Mouse (Mus musculus) heart, embryonic 11.5 days (tissue): ENCODE measurements around the gene Bcat2. TPM values are rescaled to one million over a fixed set of nuclear protein-coding genes. Genes with fewer than 3 reads are reported as not detected.
"Not testable (repeated sequence)": the region's sequence is repeated elsewhere in the genome, so short reads cannot be mapped to it uniquely, and the experiment has no call there.

Experiments
- ATAC-seq: fragments of 200-750 bp; cut with Nextera tagmentation; replicated peaks from 2 replicates; pipeline ENCODE4 v1.8.0; 2017; ENCODE audit warnings: moderate library complexity; ENCODE audit not compliant: insufficient number of reproducible peaks, low FRiP score, low TSS enrichment
- H3K27ac ChIP-seq: fragments of 300-500 bp; sonication (generic); 2 replicates; pipeline ENCODE4 v1.5.1; 2014; ENCODE audit warnings: mild to moderate bottlenecking, low read depth, low read length
- H3K27me3 ChIP-seq: fragments of 300-500 bp; sonication (generic); 2 replicates; pipeline ENCODE4 v1.6.1; 2014; ENCODE audit warnings: mild to moderate bottlenecking, low read length, mixed read lengths; ENCODE audit not compliant: control insufficient read depth, insufficient read depth
- H3K36me3 ChIP-seq: fragments of 300-500 bp; sonication (generic); 2 replicates; pipeline ENCODE4 v1.6.1; 2014; ENCODE audit warnings: mild to moderate bottlenecking, low read length, moderate library complexity, mixed read lengths; ENCODE audit not compliant: control insufficient read depth, insufficient read depth
- H3K4me1 ChIP-seq: fragments of 300-500 bp; sonication (generic); 2 replicates; pipeline ENCODE4 v1.6.1; 2014; ENCODE audit warnings: low read length; ENCODE audit not compliant: control insufficient read depth, insufficient read depth
- H3K4me2 ChIP-seq: fragments of 300-500 bp; sonication (generic); 2 replicates; pipeline ENCODE4 v1.6.1; 2014; ENCODE audit warnings: mild to moderate bottlenecking, moderate library complexity
- H3K4me3 ChIP-seq: fragments of 300-500 bp; sonication (generic); 2 replicates; pipeline ENCODE4 v1.5.1; 2014; ENCODE audit warnings: low read depth, low read length
- H3K9ac ChIP-seq: fragments of 300-500 bp; sonication (generic); 2 replicates; pipeline ENCODE4 v1.6.1; 2014; ENCODE audit warnings: mild to moderate bottlenecking, low read depth, low read length, moderate library complexity
- H3K9me3 ChIP-seq: fragments of 300-500 bp; sonication (generic); replicated peaks from 2 replicates; pipeline ENCODE4 v1.6.1; 2016; ENCODE audit warnings: low read length; ENCODE audit not compliant: control insufficient read depth
- WGBS: fragments of 180-500 bp; shearing (Covaris S2); extraction: QIAGEN DNeasy Blood & Tissue Kit; methylation state at CpG from one replicate; pipeline ENCODE4 v1.1.7; 2014; ENCODE audit not compliant: insufficient replicate concordance; 5-methylcytosine and 5-hydroxymethylcytosine counted together
- polyA plus RNA-seq: library from polyadenylated mRNA; unstranded; fragments of >200 nt; fragmentation: Nextera tagmentation; extraction: Ambion mirVana; gene quantifications from 2 replicates; pipeline ENCODE4 v1.2.1, GENCODE M21; 2014

The Bcat2 gene
- polyA plus RNA-seq, 1 experiment from 2014 or later, result 69.1 TPM

GRCm38 (mm10) chr7:45525809-45526473 lies 44.0 kb upstream of the Bcat2 start, which contains the start of the genes Ppp1r15a and Plekha4:
Gene Ppp1r15a (minus strand): TSS chr7:45526268.
Gene Plekha4 (plus strand): TSS chr7:45526330.
- peak within 1 kb of the TSS; percentile 74 for H3K4me3 ChIP-seq
- peak; percentile 81 for ATAC-seq
- peak within 1 kb of the TSS; percentile 96 for H3K27ac ChIP-seq
- no peaks in the 10 kb centered on the region for H3K9me3 ChIP-seq
- peak within 1 kb of the TSS; percentile 96 for H3K9ac ChIP-seq
- H3K27me3 ChIP-seq, result no peaks in the 10 kb centered on the region
- H3K4me1 ChIP-seq, result peaks cover 29% of the 10 kb centered on the region
- WGBS, result under 1% methylated on average over 54 of the region's 54 CpGs
- H3K36me3 ChIP-seq, result no peaks in the 10 kb centered on the region
- peak within 1 kb of the TSS; percentile 79 for H3K4me2 ChIP-seq

GRCm38 (mm10) chr7:45526474-45527120 lies 43.4 kb upstream of the Bcat2 start:
- H3K4me1 ChIP-seq, result peaks cover 29% of the 10 kb centered on the region
- H3K9ac ChIP-seq, result peak overlapping the region; percentile 96
- 16% methylated on average over 7 of the region's 7 CpGs for WGBS
- H3K27me3 ChIP-seq, result no peaks in the 10 kb centered on the region
- peak overlapping the region; percentile 79 for H3K4me2 ChIP-seq
- H3K36me3 ChIP-seq, result no peaks in the 10 kb centered on the region
- peak overlapping the region; percentile 74 for H3K4me3 ChIP-seq
- peak overlapping the region; percentile 96 for H3K27ac ChIP-seq
- no peaks in the 10 kb centered on the region for H3K9me3 ChIP-seq
- no peak for ATAC-seq

DNA sequence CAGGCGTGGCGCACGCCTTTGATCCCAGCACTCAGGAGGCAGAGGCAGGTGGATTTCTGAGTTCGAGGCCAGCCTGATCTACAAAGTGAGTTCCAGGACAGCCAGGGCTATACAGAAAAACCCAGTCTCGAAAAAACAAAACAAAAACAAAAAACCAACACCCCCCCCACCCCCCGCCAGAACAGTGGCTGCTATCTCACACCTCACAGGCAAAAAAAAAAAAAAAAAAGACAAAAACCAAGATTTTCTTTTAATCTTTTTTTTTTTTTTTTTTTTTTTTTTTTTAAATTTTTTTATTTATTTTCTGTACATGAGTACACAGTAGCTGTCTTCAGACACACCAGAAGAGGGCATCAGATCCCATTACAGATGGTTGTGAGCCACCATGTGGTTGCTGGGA lies 42.8 kb upstream of the Bcat2 start:
- H3K9me3 ChIP-seq, H3K27me3 ChIP-seq, H3K36me3 ChIP-seq, H3K27ac ChIP-seq, ATAC-seq, H3K9ac ChIP-seq, H3K4me3 ChIP-seq: not testable (repeated sequence)
- H3K4me2 ChIP-seq, result peak overlapping the region; percentile 79; the same call in 1 of the 2 replicates
- H3K4me1 ChIP-seq, result peaks cover 29% of the 10 kb centered on the region
- 74% methylated on average over 6 of the region's 6 CpGs for WGBS

- no peak for ATAC-seq
- WGBS, result 10% methylated on average over 6 of the region's 6 CpGs
- Histone ChIP-seq H3K27ac (no peak overlapping the region), H3K4me2 (peak overlapping the region; percentile 31; the same call in 1 of the 2 replicates), H3K36me3 (no peaks in the 10 kb centered on the region), H3K9ac (no peak overlapping the region), H3K4me1 (peaks cover 21% of the 10 kb centered on the region), H3K9me3 (no peaks in the 10 kb centered on the region), H3K4me3 (no peak overlapping the region), H3K27me3 (no peaks in the 10 kb centered on the region)
These were observed 40.5 kb upstream of the Bcat2 start for GRCm38 (mm10) chr7:45529461-45529860.

- H3K4me2 ChIP-seq, result no peak overlapping the region
- no peak overlapping the region for H3K9ac ChIP-seq
- no peaks in the 10 kb centered on the region for H3K9me3 ChIP-seq
- H3K4me3 ChIP-seq, result no peak overlapping the region
- 82% methylated on average over 2 of the region's 2 CpGs for WGBS
- no peak overlapping the region for H3K27ac ChIP-seq
- H3K27me3 ChIP-seq, result no peaks in the 10 kb centered on the region
- no peak for ATAC-seq
- no peaks in the 10 kb centered on the region for H3K36me3 ChIP-seq
- H3K4me1 ChIP-seq, result peaks cover 14% of the 10 kb centered on the region
These were observed 39.3 kb upstream of the Bcat2 start for GRCm38 (mm10) chr7:45530643-45531042.

DNA sequence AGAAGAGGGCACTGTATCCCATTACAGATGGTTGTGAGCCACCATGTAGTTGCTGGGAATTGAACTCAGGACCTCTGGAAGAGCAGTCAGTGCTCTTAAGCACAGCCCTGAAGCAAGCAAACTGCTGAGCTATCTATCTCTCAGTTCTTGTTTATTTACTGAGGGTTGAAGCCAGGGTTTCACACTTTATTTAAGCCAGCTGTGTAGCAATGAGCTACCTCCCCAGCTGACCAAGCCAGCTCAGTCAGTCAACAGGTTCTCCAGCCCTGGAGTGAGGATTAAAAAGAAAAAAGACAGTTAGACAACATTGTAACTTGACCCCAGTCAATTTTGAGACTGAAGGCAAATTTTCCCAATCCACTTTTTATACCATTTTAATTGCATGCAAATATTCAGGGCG lies 34.3 kb upstream of the Bcat2 start:
- WGBS, result 73% methylated on average over 1 of the region's 1 CpGs
- Histone ChIP-seq H3K4me1 (peaks cover 5% of the 10 kb centered on the region), H3K9me3 (no peaks in the 10 kb centered on the region), H3K27me3 (no peaks in the 10 kb centered on the region), H3K27ac (no peak overlapping the region), H3K4me2 (no peak overlapping the region), H3K36me3 (no peaks in the 10 kb centered on the region), H3K9ac (no peak overlapping the region), H3K4me3 (no peak overlapping the region)
- no peak for ATAC-seq

GRCm38 (mm10) chr7:45537602-45538001 lies 32.4 kb upstream of the Bcat2 start:
- ATAC-seq, result no peak
- Histone ChIP-seq H3K27ac (no peak overlapping the region), H3K27me3 (no peaks in the 10 kb centered on the region), H3K4me3 (peak overlapping the region; percentile 55), H3K36me3 (no peaks in the 10 kb centered on the region), H3K4me2 (peak overlapping the region; percentile 90), H3K9ac (peak overlapping the region; percentile 62; the same call in 1 of the 2 replicates), H3K9me3 (no peaks in the 10 kb centered on the region), H3K4me1 (peaks cover 4% of the 10 kb centered on the region)
- 71% methylated on average over 10 of the region's 10 CpGs for WGBS

DNA sequence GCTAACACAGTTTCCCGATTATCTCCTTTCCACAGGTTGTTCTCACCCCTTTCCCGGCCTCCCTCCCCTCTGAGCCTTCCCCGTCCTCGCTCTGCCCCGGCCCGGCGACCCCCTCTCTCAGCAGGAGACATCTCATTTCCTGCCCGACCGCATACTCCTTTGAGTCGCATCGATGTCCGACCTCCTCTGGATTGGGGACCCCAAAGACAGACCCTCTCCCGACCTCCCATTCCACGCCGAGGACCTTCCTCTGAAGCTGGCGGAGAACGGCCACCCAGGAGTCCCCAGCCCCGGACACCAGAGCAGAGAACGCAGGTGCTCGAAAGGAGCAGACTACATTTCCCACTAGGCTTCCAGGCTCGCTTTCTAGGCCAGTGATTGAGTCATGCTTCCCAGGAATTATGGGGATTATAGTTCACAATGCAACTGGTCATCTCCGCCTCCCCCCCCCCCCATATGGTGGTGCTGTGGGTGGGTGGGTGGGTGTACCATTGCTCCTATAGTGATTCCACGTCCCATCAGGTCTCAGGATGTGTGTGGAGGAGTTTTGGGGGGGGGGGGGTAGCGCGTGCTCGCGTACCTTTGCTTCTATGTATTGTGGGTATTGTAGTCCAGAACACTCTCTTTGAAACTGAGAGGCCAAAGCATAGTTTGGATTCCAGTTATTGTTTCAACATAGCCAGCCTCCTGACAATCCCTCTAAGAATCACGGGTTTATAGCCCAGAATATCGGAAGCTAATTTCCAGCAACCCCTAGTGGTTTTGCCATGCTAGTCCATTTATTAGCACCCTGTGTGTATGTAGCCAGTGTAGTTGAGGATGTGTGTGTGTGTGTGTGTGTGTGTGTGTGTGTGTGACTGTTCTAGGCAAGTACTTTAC lies 31.6 kb upstream of the Bcat2 start:
- 4% methylated on average over 28 of the region's 29 CpGs for WGBS

More for the DNA sequence above, 31.6 kb upstream of the Bcat2 start:
- H3K36me3 ChIP-seq, result no peaks in the 10 kb centered on the region
- no peaks in the 10 kb centered on the region for H3K9me3 ChIP-seq
- peak overlapping the region; percentile 90 for H3K4me2 ChIP-seq
- no peak overlapping the region for H3K27ac ChIP-seq
- peak overlapping the region; percentile 62 for H3K9ac ChIP-seq
- H3K4me3 ChIP-seq, result peak overlapping the region; percentile 55
- ATAC-seq, result peak; percentile 60; the same call in 1 of the 2 replicates
- no peaks in the 10 kb centered on the region for H3K27me3 ChIP-seq
- peaks cover 4% of the 10 kb centered on the region for H3K4me1 ChIP-seq
